Mouse (Mus musculus) heart, postnatal 10 days (tissue): ENCODE measurements around the gene Fam168b. TPM values are rescaled to one million over a fixed set of nuclear protein-coding genes. Genes with fewer than 3 reads are reported as not detected.

ENCODE experiments used
- DNase-seq, 2 experiments: peaks; one replicate each; pipeline ENCODE4 v3.0.0; 2021
- intact Hi-C: fragments of 180-260 bp; cut with DNase I; formaldehyde crosslinking; loops from one replicate; pipeline ENCODE4 v1.15.1; 2025
- total RNA-seq, 2 experiments: library from RNA; stranded (reverse); gene quantifications; 2 replicates each; pipeline ENCODE4 v1.2.3; 2021

The Fam168b gene
- total RNA-seq, 2 experiments from 2014 or later: 72.6 to 78.1 TPM

GRCm38 (mm10) chr1:34852116-34852878 is 9.4 kb upstream of the Fam168b start:
- DNase-seq: no peak
- intact Hi-C loops: no loop called here

GRCm38 (mm10) chr1:34851562-34851961 is 8.7 kb upstream of the Fam168b start:
- no peak for DNase-seq
- intact Hi-C loops: no loop called here

GRCm38 (mm10) chr1:34850343-34851136 is 7.7 kb upstream of the Fam168b start:
- no peak for DNase-seq
- intact Hi-C loops: no loop called here

- DNase-seq: peak; percentile 90
- intact Hi-C loops: no loop called here
Observed at GRCm38 (mm10) chr1:34849745-34850342, 7.0 kb upstream of the Fam168b start, which contains the start of gene Plekhb2. Gene Plekhb2 (plus strand): TSS chr1:34849976.

- no peak for DNase-seq
- intact Hi-C loops: no loop called here
Observed at GRCm38 (mm10) chr1:34847070-34847469, 4.2 kb upstream of the Fam168b start.

- DNase-seq: peak; percentile 71 to 77
Observed at GRCm38 (mm10) chr1:34842389-34842861, 440 bp downstream of the Fam168b start.

GRCm38 (mm10) chr1:34841709-34842388 is 1.0 kb downstream of the Fam168b start:
- intact Hi-C loops: no loop called here
- peak in 1 of 2 experiments; percentile 18 for DNase-seq

More at GRCm38 (mm10) chr1:34842389-34842861, 440 bp downstream of the Fam168b start:
- intact Hi-C loops: no loop called here

- DNase-seq: no peak
- intact Hi-C loops: no loop called here
Observed at GRCm38 (mm10) chr1:34839241-34839640, 3.6 kb downstream of the Fam168b start.

- intact Hi-C loops: no loop called here
- no peak for DNase-seq
Observed at GRCm38 (mm10) chr1:34837951-34838689, 4.7 kb downstream of the Fam168b start.

GRCm38 (mm10) chr1:34834904-34835303 is 8.0 kb downstream of the Fam168b start:
- no peak for DNase-seq
- intact Hi-C loops: no loop called here

GRCm38 (mm10) chr1:34831381-34831780 is 11.5 kb downstream of the Fam168b start:
- no peak for DNase-seq
- intact Hi-C loops: no loop called here

GRCm38 (mm10) chr1:34830934-34831333 is 11.9 kb downstream of the Fam168b start:
- no peak for DNase-seq
- intact Hi-C loops: no loop called here

GRCm38 (mm10) chr1:34828528-34829294 is 14.2 kb downstream of the Fam168b start:
- intact Hi-C loops: no loop called here
- DNase-seq: no peak

- intact Hi-C loops: no loop called here
- peak; percentile 24 to 26 for DNase-seq
Observed at GRCm38 (mm10) chr1:34827900-34828299, 15.0 kb downstream of the Fam168b start.

GRCm38 (mm10) chr1:34825909-34826308 is 17.0 kb downstream of the Fam168b start:
- no peak for DNase-seq
- intact Hi-C loops: no loop called here

- intact Hi-C loops: no loop called here
- DNase-seq: no peak
Observed at GRCm38 (mm10) chr1:34824208-34824607, 18.7 kb downstream of the Fam168b start.

- intact Hi-C loops: no loop called here
- DNase-seq: no peak
Observed at GRCm38 (mm10) chr1:34823353-34823752, 19.5 kb downstream of the Fam168b start.

GRCm38 (mm10) chr1:34822746-34823145 is 20.1 kb downstream of the Fam168b start:
- DNase-seq: no peak
- intact Hi-C loops: no loop called here

GRCm38 (mm10) chr1:34822003-34822402 is 20.9 kb downstream of the Fam168b start:
- intact Hi-C loops: no loop called here
- DNase-seq: no peak
